Mouse (Mus musculus) layer of hippocampus, postnatal 36 days (tissue): ENCODE data around the gene Ncoa6. TPM values are rescaled to one million over a fixed set of nuclear protein-coding genes. Genes with fewer than 3 reads are reported as not detected.

ENCODE experiments used
- DNase-seq, 2 experiments: peaks; one replicate each; pipeline ENCODE4 v3.0.0; 2022
- microRNA-seq, 2 experiments: library from miRNA; unstranded; fragments of <30 nt; microRNA quantifications; one replicate each; pipeline ENCODE4 v1.2.0; 2021
- total RNA-seq, 2 experiments: library from RNA; stranded (reverse); gene quantifications; 2 replicates each; pipeline ENCODE4 v1.2.3; 2021

Ncoa6 gene
- total RNA-seq, 2 experiments from 2014 or later: 59.2 to 75.4 TPM

DNA sequence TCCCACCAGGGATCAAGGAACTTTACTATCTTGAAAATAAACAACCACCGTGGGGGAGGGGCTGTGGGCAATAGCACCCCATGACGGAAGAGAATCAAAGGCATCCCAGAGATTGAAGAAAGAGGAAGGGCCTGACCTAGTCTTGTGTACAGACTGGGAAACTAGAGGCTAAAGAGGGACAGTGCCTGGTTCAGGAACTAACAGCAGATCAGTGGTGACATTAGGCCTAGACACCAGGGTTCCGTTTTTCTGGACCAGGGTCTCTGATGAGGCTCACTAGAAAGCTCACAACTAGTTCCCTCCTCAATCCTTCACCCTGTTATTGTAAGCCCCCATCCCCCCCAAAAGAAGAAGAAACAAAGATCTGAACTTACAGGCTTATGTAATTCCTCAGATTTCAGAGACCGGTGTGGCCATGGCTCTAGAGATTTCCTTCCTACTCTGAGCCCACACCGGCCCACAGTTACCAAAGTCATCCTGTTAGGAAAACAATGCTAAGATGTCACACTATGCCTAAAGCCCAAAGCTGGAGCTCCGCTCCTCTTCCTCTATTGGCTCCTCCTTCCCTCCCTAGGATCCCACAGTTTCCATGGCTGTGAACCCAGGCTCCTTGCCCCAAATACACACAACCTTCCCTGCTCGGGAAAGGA is 105.9 kb downstream of the Ncoa6 start:
- no peak for DNase-seq

GRCm38 (mm10) chr2:155357686-155358399 is 115.9 kb downstream of the Ncoa6 start:
- DNase-seq: no peak

- peak; percentile 94 for DNase-seq
Observed at GRCm38 (mm10) chr2:155356971-155357591, 116.6 kb downstream of the Ncoa6 start, which contains the start of gene Pigu. Gene Pigu, minus strand, starts transcription at chr2:155357430.

- DNase-seq: no peak
Observed at GRCm38 (mm10) chr2:155354402-155354801, 119.3 kb downstream of the Ncoa6 start.

- no peak for DNase-seq
Observed at GRCm38 (mm10) chr2:155346670-155347069, 127.0 kb downstream of the Ncoa6 start.

Small RNAs within 50 kb of the gene (microRNA-seq; reads per million reads assigned to microRNA genes)
- gene Mir695: 0 reads per million in 2 experiments

Other genes starting within 250 kb of the Ncoa6 start
- gene Dynlrb1, start 237.4 kb downstream of the Ncoa6 start, total RNA-seq: 100 to 1,000 TPM; 288 to 301 TPM
- 100 to 1,000 TPM; 229 to 254 TPM for gene Map1lc3a, start 197.6 kb downstream of the Ncoa6 start, total RNA-seq
- gene Pigu, start 116.5 kb downstream of the Ncoa6 start, total RNA-seq: 10 to 100 TPM; 26.7 to 29.0 TPM
- gene Trp53inp2, start 92.8 kb downstream of the Ncoa6 start, total RNA-seq: 100 to 1,000 TPM; 134 to 140 TPM
- 10 to 100 TPM; 64.8 to 67.6 TPM for gene Acss2, start 44.1 kb upstream of the Ncoa6 start, total RNA-seq
- 100 to 1,000 TPM; 108 to 111 TPM for gene Ggt7, start 44.3 kb upstream of the Ncoa6 start, total RNA-seq
- 10 to 100 TPM; 24.7 to 26.9 TPM for gene Gss, start 118.9 kb upstream of the Ncoa6 start, total RNA-seq
- 1 to 10 TPM; 3.3 to 5.3 TPM for gene Myh7b, start 137.3 kb upstream of the Ncoa6 start, total RNA-seq
- 100 to 1,000 TPM; 154 to 160 TPM for gene Trpc4ap, start 218.5 kb upstream of the Ncoa6 start, total RNA-seq